Mouse (Mus musculus): ENCODE data around the gene Gpr85.
"Not testable (repeated sequence)": the region's sequence is repeated elsewhere in the genome, so short reads cannot be mapped to it uniquely, and the experiment has no call there.

The Gpr85 gene

GRCm38 (mm10) chr6:13839345-13840054, at the start of gene Gpr85:
Gene Gpr85 (minus strand): TSS chr6:13839942.
- no peak for DNase-seq

DNA sequence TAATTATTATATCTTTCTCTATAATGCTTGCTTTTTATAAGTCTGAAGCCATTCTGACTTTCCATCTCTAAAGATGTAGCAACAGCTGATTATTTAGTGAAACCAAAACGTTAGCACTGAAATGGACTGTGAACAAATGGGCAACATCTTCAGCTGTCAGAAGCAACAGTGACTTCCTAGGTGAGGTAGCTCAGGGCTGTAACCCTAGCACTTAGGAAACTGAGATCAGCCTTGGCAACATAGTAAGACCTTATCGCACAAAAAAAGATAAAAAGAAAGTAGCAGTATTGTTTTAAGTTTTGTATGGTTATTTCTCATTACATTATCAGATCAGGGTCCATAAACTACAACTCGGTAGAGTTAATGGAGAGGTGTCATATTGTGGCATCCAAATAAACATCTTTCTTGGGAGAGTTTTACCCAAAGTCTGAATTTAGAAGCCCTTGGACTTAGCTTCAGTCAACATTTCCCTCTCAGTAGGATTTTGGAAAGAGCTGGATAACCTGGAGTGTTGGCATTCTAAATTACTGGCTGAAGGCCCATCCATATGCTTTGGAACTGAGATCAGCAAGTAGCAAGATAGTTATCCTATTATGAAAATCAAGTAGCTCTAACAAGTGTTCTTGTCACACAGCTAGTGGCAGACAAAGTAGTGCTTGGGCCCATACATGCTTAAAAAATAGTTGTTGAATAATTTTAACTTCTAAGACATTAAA, 45.3 kb upstream of the Gpr85 start:
- DNase-seq, result no peak

DNA sequence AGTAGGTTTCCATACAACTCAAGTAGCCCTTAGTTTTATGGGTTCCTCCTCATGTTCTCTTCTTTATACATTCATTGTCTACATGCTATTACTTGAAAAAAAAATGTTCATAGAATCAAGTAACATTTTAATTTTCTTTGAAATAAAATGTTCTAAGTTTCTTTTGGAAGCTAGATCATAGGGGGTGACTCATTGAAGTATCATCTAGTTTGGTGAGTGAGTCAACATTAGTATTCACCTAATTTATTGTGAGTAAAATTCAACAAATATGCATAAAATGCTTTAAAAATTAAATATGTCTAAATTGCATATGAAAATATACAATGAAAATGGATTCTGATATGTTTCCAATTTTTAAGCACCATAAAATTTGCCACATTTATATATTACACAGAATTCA, 43.2 kb upstream of the Gpr85 start:
- DNase-seq, result no peak

DNA sequence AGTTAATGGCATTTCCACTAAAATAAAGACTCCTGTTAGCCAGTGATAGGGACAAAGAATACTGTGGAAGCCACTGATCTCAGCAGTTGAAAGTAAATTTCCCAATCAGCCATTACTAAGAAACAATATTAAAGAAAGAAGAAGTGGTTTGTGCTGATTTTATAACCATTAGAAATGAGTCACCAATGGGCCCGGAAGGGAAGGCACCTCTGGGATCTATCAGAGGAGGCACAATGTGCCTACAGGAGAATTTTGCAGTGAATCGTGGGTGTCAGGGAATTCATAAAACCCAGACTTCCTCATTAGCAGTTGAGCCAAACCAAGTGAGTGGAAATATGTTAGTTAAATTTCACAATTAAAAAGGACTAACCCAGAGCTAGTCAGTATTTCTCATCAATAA, 34.2 kb upstream of the Gpr85 start:
- DNase-seq, result no peak

GRCm38 (mm10) chr6:13872076-13872475, 32.3 kb upstream of the Gpr85 start:
- no peak for DNase-seq

- DNase-seq, result no peak
These were observed 31.9 kb upstream of the Gpr85 start for GRCm38 (mm10) chr6:13871625-13871958.

DNA sequence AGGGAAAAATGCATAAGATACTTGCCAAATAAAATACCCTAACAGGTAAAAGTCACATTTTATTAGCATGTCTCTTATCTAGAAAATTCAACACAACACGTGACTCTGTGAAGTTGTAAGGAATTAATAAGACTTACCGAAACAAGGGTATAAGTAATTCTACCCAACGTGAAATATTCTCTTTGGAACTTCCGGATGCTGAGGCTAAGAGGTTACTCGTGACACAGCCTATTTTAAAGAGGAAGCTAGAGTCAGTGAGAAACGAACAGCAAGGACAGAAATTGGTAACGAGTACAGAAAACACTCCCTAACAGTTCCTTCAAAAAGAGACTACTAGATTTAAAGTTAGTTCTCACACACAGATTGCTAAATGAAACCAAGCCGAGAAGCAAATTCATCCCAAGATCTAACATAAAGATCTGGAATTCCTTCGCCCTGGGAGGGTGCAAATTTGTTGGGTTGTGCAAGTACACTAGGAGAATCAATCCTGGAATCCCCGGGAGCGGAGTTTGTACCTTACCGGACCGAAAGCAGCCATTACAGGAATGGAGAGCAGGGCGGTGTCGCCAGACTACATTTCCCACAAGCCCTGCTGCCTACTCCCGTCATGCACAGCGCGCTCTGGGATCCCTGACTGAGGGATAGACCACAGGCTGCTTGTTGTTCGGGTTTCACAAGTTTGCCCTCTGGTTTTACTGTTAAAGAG, 31.3 kb upstream of the Gpr85 start, which contains the start of gene 2610001J05Rik:
TSS of gene 2610001J05Rik (minus strand) at position 600 of the 706 bp plus-strand sequence.
- peak; percentile 79 for DNase-seq

- DNase-seq, result no peak
These were observed 30.6 kb upstream of the Gpr85 start for GRCm38 (mm10) chr6:13870289-13870741.

DNA sequence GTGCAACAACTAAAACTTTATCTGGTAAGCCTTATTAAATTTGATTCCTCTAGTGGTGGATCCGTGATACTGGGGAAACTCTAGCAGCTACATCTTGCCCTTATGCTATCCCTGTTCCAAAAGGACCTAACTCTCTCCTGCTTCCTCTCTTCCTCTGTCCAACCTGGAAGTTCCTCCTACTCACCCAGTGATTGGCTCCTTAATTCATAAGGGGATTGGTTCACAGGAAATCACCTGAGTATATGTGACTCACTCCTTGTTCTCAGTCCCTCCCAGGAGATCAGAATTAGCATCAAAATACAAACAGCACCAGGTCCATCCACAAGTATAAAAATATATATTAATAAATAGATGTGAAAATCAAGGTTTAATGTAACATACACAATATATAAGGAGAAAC, 20.9 kb upstream of the Gpr85 start:
- DNase-seq, result no peak

DNA sequence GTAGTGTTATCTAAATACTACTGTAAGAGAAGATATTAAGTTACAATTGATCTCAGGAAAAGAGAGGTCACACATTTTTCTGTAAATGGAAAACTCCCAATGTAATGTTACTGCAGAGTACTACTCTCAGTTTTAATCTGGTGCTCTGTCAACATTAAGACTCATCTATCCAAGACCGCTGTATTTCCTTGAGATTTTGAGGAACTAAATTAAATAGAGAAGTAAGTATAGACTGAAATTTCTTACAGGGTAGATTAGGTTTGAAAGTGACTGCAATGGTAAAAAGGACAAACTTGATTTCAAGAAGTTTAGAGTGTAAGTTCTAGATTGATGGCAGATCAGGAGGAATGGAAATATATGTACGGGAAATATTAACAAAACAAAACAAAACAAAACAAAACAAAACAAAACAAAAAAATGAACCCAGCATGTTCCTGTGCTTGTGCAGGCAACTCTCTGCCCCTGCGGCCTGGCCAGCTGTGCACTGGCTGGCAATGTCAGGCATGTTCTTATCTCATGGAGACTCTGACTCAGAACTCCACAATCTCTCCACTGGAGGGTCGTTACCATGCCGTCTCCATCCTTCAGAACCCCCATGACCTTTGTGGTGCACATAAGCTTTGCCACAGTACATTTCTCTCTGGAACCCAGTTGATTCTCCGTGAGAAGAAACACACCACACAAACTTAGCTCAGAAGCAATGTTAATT, 20.3 kb upstream of the Gpr85 start:
- DNase-seq, result no peak

DNA sequence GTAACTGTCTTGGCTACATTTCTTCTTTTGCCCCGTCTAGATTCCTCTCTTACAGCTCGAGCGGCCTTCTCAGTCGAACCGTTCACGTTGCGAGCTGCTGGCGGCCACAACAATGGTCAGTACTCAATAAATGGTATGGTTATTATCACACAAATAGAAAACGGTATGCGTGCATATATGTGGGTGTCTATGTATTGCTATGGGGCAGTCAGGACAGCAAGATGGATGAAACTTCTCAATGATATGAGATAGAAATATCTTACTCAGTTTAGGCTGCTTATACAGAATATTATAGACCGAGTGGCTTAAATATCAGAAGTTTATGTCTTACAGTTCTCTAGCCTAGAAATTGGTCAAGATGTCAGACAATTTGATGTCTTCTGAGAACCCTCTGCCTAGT, 14.5 kb upstream of the Gpr85 start:
- no peak for DNase-seq

- no peak for DNase-seq
These were observed 13.5 kb upstream of the Gpr85 start for GRCm38 (mm10) chr6:13853244-13853643.

DNA sequence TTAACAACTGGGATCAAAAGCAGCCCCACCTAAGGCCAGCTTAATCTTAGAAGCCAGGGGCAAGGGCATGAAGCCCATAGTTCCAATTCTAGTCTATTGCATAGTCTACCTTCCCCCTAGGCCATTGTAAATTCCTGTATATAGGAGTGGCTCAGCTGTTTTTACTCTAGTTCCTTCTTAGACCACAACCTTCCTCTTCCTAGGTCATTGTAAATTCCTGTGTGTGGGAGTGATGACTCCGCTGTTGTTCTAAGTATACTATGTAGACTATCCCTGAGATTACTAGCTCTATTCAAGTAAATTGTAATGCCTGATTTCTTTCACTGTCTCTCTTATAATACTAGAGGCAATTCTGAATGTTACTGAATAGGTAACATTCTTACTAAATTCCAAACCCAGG, 6.3 kb upstream of the Gpr85 start:
- not testable (repeated sequence) for DNase-seq

GRCm38 (mm10) chr6:13838677-13839344, 931 bp downstream of the Gpr85 start:
- peak; percentile 81 for DNase-seq

DNA sequence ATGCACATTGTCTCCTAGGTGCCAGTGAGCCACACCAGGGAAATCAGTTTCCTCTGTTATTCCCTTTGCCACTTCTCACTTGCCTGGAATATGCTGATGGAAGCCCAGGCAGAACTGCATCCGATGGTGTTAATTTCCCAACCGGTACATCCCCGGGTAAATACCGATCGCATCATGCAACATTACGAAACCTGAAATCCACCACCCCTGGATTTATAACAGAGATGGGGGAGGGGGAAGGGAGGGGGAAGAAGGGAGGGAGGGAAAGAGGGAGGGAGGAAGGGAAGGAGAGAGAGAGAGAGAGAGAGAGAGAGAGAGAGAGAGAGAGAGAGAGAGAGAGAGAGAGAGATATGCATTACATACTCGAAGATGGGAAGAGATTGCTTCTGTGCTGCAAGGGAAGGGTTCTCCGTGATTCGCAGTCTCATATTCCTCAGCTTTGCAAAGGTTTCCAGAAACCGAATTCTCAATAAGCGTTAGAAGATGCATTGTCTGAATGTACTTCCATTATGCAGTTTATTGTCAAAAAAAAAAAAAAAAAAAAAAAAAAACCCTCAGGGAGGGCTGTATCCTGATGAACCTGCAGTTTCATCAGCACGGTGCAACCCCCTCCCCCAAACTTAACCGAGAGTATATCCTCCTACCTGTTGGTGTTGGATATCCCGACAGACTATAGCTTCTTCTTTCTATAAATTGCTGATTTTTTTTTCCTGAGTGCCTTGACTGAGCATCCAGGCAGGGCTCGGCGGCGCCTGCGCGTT, 1.6 kb downstream of the Gpr85 start:
- peak; percentile 25 for DNase-seq

DNA sequence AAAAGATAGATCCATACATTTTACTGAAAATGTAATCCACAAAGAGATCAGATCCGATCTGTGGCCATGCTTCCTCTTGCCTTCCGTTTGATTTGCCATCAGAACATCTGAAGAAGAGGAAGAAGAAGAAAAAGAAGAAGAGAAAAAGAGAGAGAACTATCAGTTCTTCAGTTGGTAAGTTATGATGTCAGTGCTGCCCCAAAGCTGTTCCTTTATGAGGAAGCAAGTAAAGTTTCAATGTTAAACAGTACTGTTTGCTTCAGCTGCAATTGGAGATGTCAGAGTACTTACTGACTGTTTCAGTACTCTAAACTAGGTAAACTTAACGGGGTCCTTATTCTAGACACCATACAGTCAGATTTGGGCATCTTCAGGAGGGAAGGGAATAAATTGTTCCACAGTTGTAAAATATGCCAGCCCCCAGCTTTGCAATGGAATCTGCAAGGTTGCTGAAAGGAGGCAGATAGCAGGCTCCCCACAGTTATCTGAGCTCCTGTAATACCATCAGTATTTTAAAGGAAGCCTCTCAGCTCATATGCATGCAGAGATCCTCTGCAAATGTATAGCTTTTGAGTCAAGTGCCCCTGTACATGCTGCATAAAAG, 2.7 kb downstream of the Gpr85 start:
- peak; percentile 10 for DNase-seq

GRCm38 (mm10) chr6:13835720-13836665, 3.7 kb downstream of the Gpr85 start:
- DNase-seq, result peak; percentile 51

DNA sequence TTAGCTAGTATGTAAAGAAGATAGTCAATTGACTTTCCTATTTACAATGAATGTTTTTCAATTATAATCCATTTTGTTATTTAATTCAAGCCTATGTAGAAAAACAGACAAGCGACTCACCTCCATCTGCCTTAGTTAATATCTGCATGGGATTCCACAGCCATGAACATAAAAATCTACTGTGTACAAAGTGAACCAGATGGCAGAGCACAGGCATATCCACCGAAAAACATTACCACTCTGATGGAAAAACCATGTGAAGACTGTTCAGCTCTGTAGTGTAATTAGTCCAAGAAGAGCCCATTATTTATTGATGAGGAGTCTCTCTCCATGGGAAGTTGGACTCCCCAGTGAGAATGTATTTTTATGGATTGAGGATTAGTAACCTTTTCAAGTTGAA, 7.0 kb downstream of the Gpr85 start:
- DNase-seq, result no peak

DNA sequence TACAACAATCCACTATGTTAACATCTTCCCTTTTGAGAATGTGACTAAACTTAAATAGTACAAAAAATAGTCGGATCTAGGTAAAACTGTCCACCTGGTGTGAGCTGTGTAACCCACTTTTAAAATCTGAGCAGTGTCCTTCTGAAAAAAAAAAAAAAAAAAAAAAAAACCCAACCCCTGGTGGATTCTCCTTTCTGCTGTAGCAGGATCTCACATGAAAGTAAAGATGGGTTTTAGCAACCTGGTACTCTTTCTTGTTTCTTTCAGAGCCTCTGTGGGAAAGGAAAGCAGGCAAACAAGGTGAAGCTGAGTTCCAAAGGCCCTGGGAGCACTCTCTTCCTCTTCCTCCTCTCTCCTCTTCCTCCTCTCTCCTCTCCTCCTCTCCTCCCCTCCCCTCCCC, 10.9 kb downstream of the Gpr85 start:
- no peak for DNase-seq

DNA sequence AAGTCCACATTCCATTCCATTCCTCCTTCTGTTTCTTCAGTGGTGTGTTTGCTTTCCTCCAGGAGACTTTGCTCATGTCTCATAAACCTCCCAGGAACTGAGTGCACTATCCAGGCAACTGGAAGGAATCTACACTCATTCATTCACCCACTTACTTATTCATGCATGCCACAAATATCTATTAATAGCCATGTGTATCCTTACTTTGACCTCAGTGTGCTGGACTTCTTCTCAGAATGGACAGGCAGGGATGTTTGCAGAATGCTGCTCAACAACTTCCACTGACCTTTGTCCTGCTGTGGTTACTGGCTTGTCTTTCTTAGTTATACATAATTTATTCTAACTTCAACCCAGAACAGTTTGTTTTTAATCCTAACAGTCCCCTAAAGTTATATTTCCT, 23.1 kb downstream of the Gpr85 start:
- DNase-seq, result no peak

Data from right cerebral cortex, postnatal 4 days (tissue).